Mouse (Mus musculus): ENCODE results near the gene Ssna1. TPM values are rescaled to one million over a fixed set of nuclear protein-coding genes. Genes with fewer than 3 reads are reported as not detected.

Gene Ssna1
- polyA plus RNA-seq, 1 experiment from 2014 or later, result 222 TPM

DNA sequence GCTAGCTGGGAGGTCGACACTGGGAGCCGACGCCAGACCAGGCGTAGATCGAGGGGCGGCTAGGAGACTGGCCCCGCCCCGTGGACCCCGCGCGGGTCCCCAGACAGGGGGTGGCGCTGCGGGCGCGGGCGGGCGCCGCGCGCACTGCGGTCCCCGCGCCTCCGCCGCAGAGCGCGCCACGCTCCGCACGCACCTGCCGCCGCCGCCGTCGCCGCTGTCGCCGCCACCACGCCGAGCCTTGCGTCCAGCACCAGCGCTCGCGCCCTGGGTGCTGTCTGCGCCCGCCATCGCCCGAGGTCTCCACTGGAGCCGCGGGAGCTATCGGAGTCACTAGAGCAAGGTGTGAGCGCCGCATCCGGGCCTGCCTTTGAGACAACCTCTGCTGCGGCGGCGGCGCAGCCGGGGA, 30.1 kb downstream of the Ssna1 start, which contains the start of the genes Rnf208 and Cysrt1:
TSS of gene Rnf208 (plus strand) at position 155 of the 406 bp plus-strand sequence.
TSS of gene Cysrt1 (minus strand) at position 352 of the 406 bp plus-strand sequence.
- Histone ChIP-seq H3K4me3 (ENCODE audit: low read depth, low read length) (peak within 1 kb of the TSS; percentile 63), H3K9ac (ENCODE audit: low read length) (peak within 1 kb of the TSS; percentile 75), H3K4me2 (ENCODE audit: low read depth, low read length, severe bottlenecking) (peak within 1 kb of the TSS; percentile 97), H3K36me3 (ENCODE audit: control insufficient read depth, insufficient read depth, low read length) (no peaks in the 10 kb centered on the region), H3K27me3 (ENCODE audit: control insufficient read depth, insufficient read depth, low read length) (peaks cover 6% of the 10 kb centered on the region; the same call in 1 of the 2 replicates), H3K4me1 (replicated peaks; ENCODE audit: control insufficient read depth, insufficient read depth, low read length) (no peaks in the 10 kb centered on the region; the same call in 1 of the 2 replicates), H3K9me3 (ENCODE audit: control insufficient read depth, low read length) (no peaks in the 10 kb centered on the region), H3K27ac (ENCODE audit: low read depth, low read length) (no peak within 1 kb of the TSS)
- under 1% methylated on average over 46 of the region's 59 CpGs for WGBS
- peak; percentile 67 for DNase-seq (ENCODE audit: low spot score)
- peak; percentile 53; the same call in 1 of the 2 replicates for ATAC-seq (replicated peaks; ENCODE audit: low FRiP score)

DNA sequence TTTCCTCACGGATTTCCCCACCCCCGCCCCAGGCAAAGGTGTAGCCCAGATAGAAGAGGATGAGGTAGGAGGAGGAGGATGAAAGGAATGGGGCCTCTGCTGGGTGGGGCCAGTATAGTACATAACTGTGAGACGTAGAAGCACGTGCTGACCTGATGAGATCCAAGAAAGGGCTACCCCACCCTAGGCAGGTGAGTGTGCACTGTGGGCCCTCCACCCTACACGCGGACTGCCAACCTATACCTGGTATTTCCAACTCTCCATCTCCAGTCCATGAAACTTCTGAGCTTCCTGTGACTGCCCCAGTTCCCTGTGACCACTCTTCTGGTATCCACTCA, 30.8 kb downstream of the Ssna1 start:
- H3K9me3 ChIP-seq (ENCODE audit: control insufficient read depth, low read length), result no peaks in the 10 kb centered on the region
- no peak overlapping the region for H3K9ac ChIP-seq (ENCODE audit: low read length)
- peaks cover 6% of the 10 kb centered on the region; the same call in 1 of the 2 replicates for H3K27me3 ChIP-seq (ENCODE audit: control insufficient read depth, insufficient read depth, low read length)
- DNase-seq (ENCODE audit: low spot score) (no peak), ATAC-seq (replicated peaks; ENCODE audit: low FRiP score) (peak; percentile 43)
- H3K4me1 ChIP-seq (replicated peaks; ENCODE audit: control insufficient read depth, insufficient read depth, low read length), result no peaks in the 10 kb centered on the region; the same call in 1 of the 2 replicates
- H3K4me3 ChIP-seq (ENCODE audit: low read depth, low read length), result peak overlapping the region; percentile 63
- peak overlapping the region; percentile 97 for H3K4me2 ChIP-seq (ENCODE audit: low read depth, low read length, severe bottlenecking)
- H3K27ac ChIP-seq (ENCODE audit: low read depth, low read length), result no peak overlapping the region
- no peaks in the 10 kb centered on the region for H3K36me3 ChIP-seq (ENCODE audit: control insufficient read depth, insufficient read depth, low read length)
- 14% methylated on average over 6 of the region's 6 CpGs for WGBS

DNA sequence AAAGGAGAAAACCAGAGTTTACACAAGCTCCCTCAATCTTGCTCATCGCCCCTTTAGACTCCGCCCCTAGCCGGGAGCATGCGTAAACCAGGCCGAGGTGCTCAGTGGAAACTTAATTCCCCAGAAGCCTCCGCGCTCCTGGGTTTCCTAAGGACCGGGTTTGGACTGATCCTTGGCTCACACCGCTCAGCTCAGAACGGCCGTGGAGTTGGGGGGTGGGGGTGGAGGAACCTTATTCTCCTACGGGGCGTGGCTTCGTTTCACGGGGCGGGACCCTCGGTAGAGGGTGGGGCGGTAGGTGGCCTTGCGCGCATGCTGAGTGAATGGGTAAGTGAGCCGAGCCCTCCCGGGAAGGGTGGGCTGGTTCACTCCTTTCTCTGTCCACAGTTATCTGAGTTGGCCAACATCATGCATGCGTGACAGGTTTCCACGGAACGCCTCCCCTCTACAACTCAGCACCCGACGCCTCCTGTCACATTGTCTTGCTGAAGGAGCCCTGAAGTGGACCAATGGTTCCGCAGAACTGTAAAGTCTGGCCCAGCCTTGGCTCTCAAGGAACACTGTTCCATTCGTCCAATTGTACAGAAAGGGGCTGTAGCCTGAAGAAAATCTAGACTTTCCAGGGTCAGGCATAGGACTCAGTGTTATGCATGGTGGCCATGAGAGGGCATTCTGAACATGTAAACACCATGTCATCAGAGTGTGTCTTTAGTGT, 31.4 kb downstream of the Ssna1 start:
- Histone ChIP-seq H3K9me3 (ENCODE audit: control insufficient read depth, low read length) (no peaks in the 10 kb centered on the region), H3K27ac (ENCODE audit: low read depth, low read length) (no peak overlapping the region), H3K4me1 (replicated peaks; ENCODE audit: control insufficient read depth, insufficient read depth, low read length) (no peaks in the 10 kb centered on the region; the same call in 1 of the 2 replicates), H3K4me2 (ENCODE audit: low read depth, low read length, severe bottlenecking) (peak overlapping the region; percentile 97), H3K4me3 (ENCODE audit: low read depth, low read length) (peak overlapping the region; percentile 28), H3K27me3 (ENCODE audit: control insufficient read depth, insufficient read depth, low read length) (peaks cover 6% of the 10 kb centered on the region; the same call in 1 of the 2 replicates), H3K9ac (ENCODE audit: low read length) (peak overlapping the region; percentile 43; the same call in 1 of the 2 replicates), H3K36me3 (ENCODE audit: control insufficient read depth, insufficient read depth, low read length) (no peaks in the 10 kb centered on the region)
- ATAC-seq (replicated peaks; ENCODE audit: low FRiP score) (peak; percentile 72), DNase-seq (ENCODE audit: low spot score) (peak; percentile 82)
- 1% methylated on average over 29 of the region's 29 CpGs for WGBS

GRCm38 (mm10) chr2:25240310-25240709, 31.9 kb downstream of the Ssna1 start:
- ATAC-seq (replicated peaks; ENCODE audit: low FRiP score), result peak; percentile 10

DNA sequence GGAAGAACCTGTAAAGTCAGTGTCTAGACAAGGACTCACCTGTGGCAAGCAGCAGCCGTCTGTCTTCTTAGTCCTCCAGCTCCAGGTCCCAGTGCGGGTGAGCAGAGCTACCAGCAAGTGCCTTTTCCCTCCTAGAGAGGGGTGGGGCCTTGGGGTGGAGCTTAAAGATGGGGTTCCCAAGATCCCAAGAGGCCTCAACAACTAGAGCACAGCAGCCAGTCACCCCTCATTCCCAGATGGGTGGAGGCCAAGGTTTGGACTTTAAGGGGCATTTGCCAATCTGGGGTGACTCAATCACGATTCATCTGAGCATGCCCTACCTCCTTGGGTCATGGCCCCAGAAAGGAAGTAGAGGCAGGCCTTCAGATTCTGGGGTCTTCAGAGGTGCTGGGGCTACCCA, 32.5 kb downstream of the Ssna1 start:
- Histone ChIP-seq H3K4me3 (ENCODE audit: low read depth, low read length) (no peak overlapping the region), H3K36me3 (ENCODE audit: control insufficient read depth, insufficient read depth, low read length) (no peaks in the 10 kb centered on the region), H3K27me3 (ENCODE audit: control insufficient read depth, insufficient read depth, low read length) (peaks cover 6% of the 10 kb centered on the region; the same call in 1 of the 2 replicates), H3K9ac (ENCODE audit: low read length) (no peak overlapping the region), H3K4me1 (replicated peaks; ENCODE audit: control insufficient read depth, insufficient read depth, low read length) (no peaks in the 10 kb centered on the region; the same call in 1 of the 2 replicates), H3K4me2 (ENCODE audit: low read depth, low read length, severe bottlenecking) (no peak overlapping the region), H3K9me3 (ENCODE audit: control insufficient read depth, low read length) (no peaks in the 10 kb centered on the region), H3K27ac (ENCODE audit: low read depth, low read length) (no peak overlapping the region)
- 85% methylated on average over 3 of the region's 3 CpGs for WGBS
- ATAC-seq (replicated peaks; ENCODE audit: low FRiP score) (no peak), DNase-seq (ENCODE audit: low spot score) (no peak)

More at GRCm38 (mm10) chr2:25240310-25240709, 31.9 kb downstream of the Ssna1 start:
- no peaks in the 10 kb centered on the region for H3K9me3 ChIP-seq (ENCODE audit: control insufficient read depth, low read length)
- no peak for DNase-seq (ENCODE audit: low spot score)
- H3K36me3 ChIP-seq (ENCODE audit: control insufficient read depth, insufficient read depth, low read length), result no peaks in the 10 kb centered on the region
- no peaks in the 10 kb centered on the region; the same call in 1 of the 2 replicates for H3K4me1 ChIP-seq (replicated peaks; ENCODE audit: control insufficient read depth, insufficient read depth, low read length)
- H3K27me3 ChIP-seq (ENCODE audit: control insufficient read depth, insufficient read depth, low read length), result peaks cover 6% of the 10 kb centered on the region; the same call in 1 of the 2 replicates
- H3K4me2 ChIP-seq (ENCODE audit: low read depth, low read length, severe bottlenecking), result peak overlapping the region; percentile 97
- H3K27ac ChIP-seq (ENCODE audit: low read depth, low read length), result no peak overlapping the region
- H3K9ac ChIP-seq (ENCODE audit: low read length), result 0 out of 2 replicates have a peak overlapping the region, but pooled peaks have one; percentile 43
- no peak overlapping the region for H3K4me3 ChIP-seq (ENCODE audit: low read depth, low read length)
- 49% methylated on average over 8 of the region's 8 CpGs for WGBS

DNA sequence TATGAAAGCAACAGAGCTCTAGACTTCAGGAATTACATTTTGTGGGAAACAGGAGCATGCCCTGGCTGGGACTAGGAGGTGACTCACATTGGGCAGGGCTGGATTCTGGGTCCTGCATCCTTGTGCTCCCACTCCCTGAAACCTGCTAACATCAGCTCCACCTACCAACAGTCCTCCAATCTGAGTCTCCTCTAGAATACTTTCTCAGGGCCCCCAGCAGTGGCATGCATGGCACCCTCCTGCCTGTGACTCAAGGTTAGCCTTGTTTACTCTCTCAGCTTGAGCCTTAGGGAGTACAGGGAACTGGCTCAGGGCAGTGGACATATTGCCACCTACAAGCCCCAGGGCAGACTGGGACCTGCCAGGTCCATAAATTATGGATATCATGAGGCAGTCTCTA, 34.1 kb downstream of the Ssna1 start:
- DNase-seq (ENCODE audit: low spot score) (no peak), ATAC-seq (replicated peaks; ENCODE audit: low FRiP score) (no peak)
- Histone ChIP-seq H3K36me3 (ENCODE audit: control insufficient read depth, insufficient read depth, low read length) (no peaks in the 10 kb centered on the region), H3K4me3 (ENCODE audit: low read depth, low read length) (no peak overlapping the region), H3K27me3 (ENCODE audit: control insufficient read depth, insufficient read depth, low read length) (peaks cover 6% of the 10 kb centered on the region; the same call in 1 of the 2 replicates), H3K9me3 (ENCODE audit: control insufficient read depth, low read length) (no peaks in the 10 kb centered on the region), H3K4me2 (ENCODE audit: low read depth, low read length, severe bottlenecking) (no peak overlapping the region), H3K4me1 (replicated peaks; ENCODE audit: control insufficient read depth, insufficient read depth, low read length) (no peaks in the 10 kb centered on the region; the same call in 1 of the 2 replicates), H3K9ac (ENCODE audit: low read length) (no peak overlapping the region; the same call in 1 of the 2 replicates), H3K27ac (ENCODE audit: low read depth, low read length) (no peak overlapping the region)

GRCm38 (mm10) chr2:25237522-25237921, 34.7 kb downstream of the Ssna1 start:
- Histone ChIP-seq H3K4me1 (replicated peaks; ENCODE audit: control insufficient read depth, insufficient read depth, low read length) (no peaks in the 10 kb centered on the region; the same call in 1 of the 2 replicates), H3K9ac (ENCODE audit: low read length) (no peak overlapping the region), H3K27ac (ENCODE audit: low read depth, low read length) (no peak overlapping the region), H3K9me3 (ENCODE audit: control insufficient read depth, low read length) (no peaks in the 10 kb centered on the region), H3K4me2 (ENCODE audit: low read depth, low read length, severe bottlenecking) (no peak overlapping the region), H3K36me3 (ENCODE audit: control insufficient read depth, insufficient read depth, low read length) (no peaks in the 10 kb centered on the region), H3K27me3 (ENCODE audit: control insufficient read depth, insufficient read depth, low read length) (peaks cover 6% of the 10 kb centered on the region; the same call in 1 of the 2 replicates), H3K4me3 (ENCODE audit: low read depth, low read length) (no peak overlapping the region)
- DNase-seq (ENCODE audit: low spot score) (no peak), ATAC-seq (replicated peaks; ENCODE audit: low FRiP score) (no peak)
- WGBS, result 69% methylated on average over 4 of the region's 4 CpGs

DNA sequence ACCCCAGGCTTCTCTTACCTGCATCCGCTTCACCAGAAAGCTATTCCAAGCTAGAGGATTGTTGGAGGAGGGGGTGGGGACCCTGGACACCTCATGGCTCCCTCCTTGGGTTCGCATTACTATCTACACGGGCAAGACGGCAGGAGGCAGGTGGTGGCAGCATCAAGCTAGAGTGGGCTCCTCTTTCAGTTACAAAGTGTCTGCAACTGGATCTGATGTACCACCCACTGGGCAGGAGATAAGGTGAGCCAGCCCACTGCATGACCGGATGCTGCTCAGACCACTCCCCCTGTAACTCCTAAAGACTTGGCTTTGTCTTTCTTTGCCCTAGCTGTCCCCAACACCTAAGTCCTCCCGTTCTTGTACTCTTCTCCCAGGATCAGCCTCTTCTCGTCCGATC, 35.6 kb downstream of the Ssna1 start, which contains the start of gene Rnf224:
TSS of gene Rnf224 (minus strand) at position 174 of the 400 bp plus-strand sequence.
- ATAC-seq (replicated peaks; ENCODE audit: low FRiP score), result no peak
- H3K4me1 ChIP-seq (replicated peaks; ENCODE audit: control insufficient read depth, insufficient read depth, low read length), result no peaks in the 10 kb centered on the region; the same call in 1 of the 2 replicates
- H3K4me3 ChIP-seq (ENCODE audit: low read depth, low read length), result no peak within 1 kb of the TSS
- no peak within 1 kb of the TSS for H3K9ac ChIP-seq (ENCODE audit: low read length)
- no peak for DNase-seq (ENCODE audit: low spot score)
- 43% methylated on average over 8 of the region's 8 CpGs for WGBS
- H3K36me3 ChIP-seq (ENCODE audit: control insufficient read depth, insufficient read depth, low read length), result no peaks in the 10 kb centered on the region
- no peak within 1 kb of the TSS for H3K27ac ChIP-seq (ENCODE audit: low read depth, low read length)
- H3K27me3 ChIP-seq (ENCODE audit: control insufficient read depth, insufficient read depth, low read length), result peaks cover 5% of the 10 kb centered on the region; the same call in 1 of the 2 replicates
- no peak within 1 kb of the TSS for H3K4me2 ChIP-seq (ENCODE audit: low read depth, low read length, severe bottlenecking)
- H3K9me3 ChIP-seq (ENCODE audit: control insufficient read depth, low read length), result no peaks in the 10 kb centered on the region
